Mouse (Mus musculus) small intestine, adult 2 months (tissue): Measurements from ENCODE around the gene Mgll. TPM values are rescaled to one million over a fixed set of nuclear protein-coding genes. Genes with fewer than 3 reads are reported as not detected.
A peak's percentile ranks its signal among the peaks of the same experiment; 100 is the strongest.

ENCODE experiments used
- H3K27ac ChIP-seq: fragments of 200-500 bp; 2 replicates; pipeline ENCODE4 v1.5.1; 2012; ENCODE audit warnings: low read depth, low read length, control low read depth, inconsistent platforms; ENCODE audit not compliant: insufficient read depth
- H3K27me3 ChIP-seq: fragments of 200-500 bp; 2 replicates; pipeline ENCODE4 v1.6.1; 2012; ENCODE audit warnings: mild to moderate bottlenecking, moderate library complexity, low read length, inconsistent platforms; ENCODE audit not compliant: control insufficient read depth, insufficient read depth
- H3K36me3 ChIP-seq: fragments of 200-500 bp; 2 replicates; pipeline ENCODE4 v1.6.1; 2012; ENCODE audit warnings: mild to moderate bottlenecking, low read length, control low read depth, inconsistent platforms; ENCODE audit not compliant: control insufficient read depth, insufficient read depth
- H3K4me1 ChIP-seq: fragments of 200-500 bp; 2 replicates; pipeline ENCODE4 v1.6.1; 2012; ENCODE audit warnings: low read length, inconsistent platforms, mixed read lengths; ENCODE audit not compliant: control insufficient read depth, insufficient read depth, insufficient read length
- H3K4me3 ChIP-seq: fragments of 200-500 bp; 2 replicates; pipeline ENCODE4 v1.5.1; 2012; ENCODE audit warnings: low read depth, mild to moderate bottlenecking, control low read depth, inconsistent platforms, low read length, moderate library complexity
- CTCF ChIP-seq: fragments of 200-500 bp; IDR thresholded peaks from 2 replicates; pipeline ENCODE4 v1.5.1; 2012; ENCODE audit warnings: low read depth, mild to moderate bottlenecking, control low read depth, inconsistent platforms, low read length, moderate library complexity, mixed read lengths; ENCODE audit not compliant: insufficient replicate concordance, insufficient read length; ENCODE audit errors: extremely low read depth
- POLR2A ChIP-seq: fragments of 200-500 bp; IDR thresholded peaks from 2 replicates; pipeline ENCODE4 v1.6.1; 2012; ENCODE audit warnings: low read depth, mild to moderate bottlenecking, control low read depth, inconsistent platforms, low read length, moderate library complexity
- WGBS: fragments of 180-500 bp; shearing (Covaris S2); methylation state at CpG from one replicate; pipeline ENCODE4 v1.1.7; 2018; 5-methylcytosine and 5-hydroxymethylcytosine counted together
- polyA plus RNA-seq: library from polyadenylated mRNA; depleted of rRNA; stranded (reverse); fragments of >200 nt; gene quantifications from 2 replicates; pipeline ENCODE4 v1.2.3, GENCODE M21; 2012

Mgll gene
- polyA plus RNA-seq, 1 experiment = 29.5 TPM

DNA sequence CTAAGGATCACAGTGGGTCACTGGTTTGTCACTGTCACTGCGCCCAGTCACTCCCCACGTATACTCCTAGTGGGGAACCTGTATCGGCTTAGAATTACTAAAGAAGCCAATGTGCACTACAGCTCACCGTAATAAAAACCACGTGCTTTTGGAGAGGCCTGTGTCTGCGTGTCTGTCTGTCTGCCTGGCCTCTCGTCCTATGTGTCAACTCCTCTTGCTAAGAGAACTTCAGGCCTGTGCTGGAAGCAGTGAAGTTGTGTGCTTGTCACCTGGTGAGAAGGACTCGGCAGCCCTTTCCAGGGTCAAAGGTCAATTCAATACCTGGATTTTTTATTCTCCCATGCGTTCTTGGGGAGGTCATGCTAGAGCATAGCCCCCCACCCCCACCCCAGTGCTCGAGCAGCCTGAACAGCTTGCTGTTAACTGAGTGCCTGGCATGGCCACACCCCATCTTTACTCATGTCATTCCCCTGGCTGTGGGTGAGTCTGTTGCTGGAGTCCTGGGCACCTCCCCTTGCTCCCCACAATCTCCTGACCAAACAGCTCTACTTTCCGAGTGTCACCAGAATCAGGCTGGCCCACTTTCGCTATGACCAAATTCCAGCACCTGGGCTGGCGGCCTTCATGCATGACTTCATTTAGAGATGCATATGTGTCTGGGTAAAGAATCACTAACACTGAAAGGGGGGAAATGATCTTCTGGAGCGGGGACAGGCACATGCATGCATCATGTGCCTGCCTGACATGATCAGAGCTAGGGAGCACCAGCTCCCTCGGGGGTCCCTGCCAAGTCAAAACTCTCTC, 104.2 kb downstream of the Mgll start:
- Histone ChIP-seq H3K27me3 (no peaks in the 10 kb centered on the region), H3K27ac (no peak overlapping the region), H3K36me3 (no peaks in the 10 kb centered on the region), H3K4me3 (no peak overlapping the region), H3K4me1 (no peaks in the 10 kb centered on the region)
- 59% methylated on average over 15 of the region's 15 CpGs for WGBS
- TF ChIP-seq POLR2A (no peak), CTCF (no peak)

- H3K27ac ChIP-seq = no peak overlapping the region
- H3K4me3 ChIP-seq = no peak overlapping the region
- H3K27me3 ChIP-seq = no peaks in the 10 kb centered on the region
- no peaks in the 10 kb centered on the region for H3K36me3 ChIP-seq
- no peaks in the 10 kb centered on the region for H3K4me1 ChIP-seq
- WGBS = 84% methylated on average over 4 of the region's 4 CpGs
- no peak for TF ChIP-seq POLR2A
- no peak for TF ChIP-seq CTCF
Observed at GRCm38 (mm10) chr6:88829579-88829978, 105.4 kb downstream of the Mgll start.

- no peaks in the 10 kb centered on the region for H3K36me3 ChIP-seq
- no peak overlapping the region for H3K4me3 ChIP-seq
- WGBS = 78% methylated on average over 6 of the region's 6 CpGs
- TF ChIP-seq POLR2A (no peak), CTCF (no peak)
- no peak overlapping the region for H3K27ac ChIP-seq
- no peaks in the 10 kb centered on the region for H3K27me3 ChIP-seq
- no peaks in the 10 kb centered on the region for H3K4me1 ChIP-seq
Observed at GRCm38 (mm10) chr6:88830112-88830702, 106.0 kb downstream of the Mgll start.

DNA sequence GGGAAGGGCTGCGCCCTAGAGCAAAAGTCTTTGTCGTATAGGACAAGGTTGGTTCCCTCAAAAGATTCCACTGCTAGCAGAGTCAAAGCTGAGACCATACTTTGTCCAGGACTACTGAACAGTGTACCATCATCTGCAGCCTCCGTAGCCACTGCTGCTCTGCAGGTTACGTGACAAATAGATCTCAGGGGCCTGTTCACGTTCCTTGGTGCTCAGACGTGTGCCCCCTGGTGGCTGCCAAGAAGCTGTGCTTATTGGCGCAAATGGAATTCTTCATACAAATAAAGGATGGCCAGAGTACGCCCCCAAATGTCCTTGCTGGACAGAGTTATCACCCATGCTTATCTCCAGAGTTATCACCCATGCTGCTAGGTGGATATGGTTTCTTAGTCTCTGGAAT, 107.2 kb downstream of the Mgll start:
- no peaks in the 10 kb centered on the region for H3K4me1 ChIP-seq
- H3K4me3 ChIP-seq = no peak overlapping the region
- TF ChIP-seq CTCF (peak; percentile 48; the same call in 1 of the 2 replicates), POLR2A (no peak)
- no peak overlapping the region for H3K27ac ChIP-seq
- peaks cover 8% of the 10 kb centered on the region for H3K36me3 ChIP-seq
- WGBS = 21% methylated on average over 8 of the region's 8 CpGs
- H3K27me3 ChIP-seq = no peaks in the 10 kb centered on the region

GRCm38 (mm10) chr6:88832663-88833062, 108.5 kb downstream of the Mgll start:
- TF ChIP-seq POLR2A (no peak), CTCF (no peak)
- 77% methylated on average over 5 of the region's 5 CpGs for WGBS
- Histone ChIP-seq H3K4me3 (no peak overlapping the region), H3K4me1 (no peaks in the 10 kb centered on the region), H3K27me3 (no peaks in the 10 kb centered on the region), H3K27ac (no peak overlapping the region), H3K36me3 (peaks cover 17% of the 10 kb centered on the region)

GRCm38 (mm10) chr6:88833340-88834140, 109.3 kb downstream of the Mgll start:
- Histone ChIP-seq H3K27me3 (no peaks in the 10 kb centered on the region), H3K27ac (no peak overlapping the region), H3K36me3 (peaks cover 25% of the 10 kb centered on the region), H3K4me3 (no peak overlapping the region), H3K4me1 (no peaks in the 10 kb centered on the region)
- 78% methylated on average over 5 of the region's 5 CpGs for WGBS
- TF ChIP-seq POLR2A = no peak

DNA sequence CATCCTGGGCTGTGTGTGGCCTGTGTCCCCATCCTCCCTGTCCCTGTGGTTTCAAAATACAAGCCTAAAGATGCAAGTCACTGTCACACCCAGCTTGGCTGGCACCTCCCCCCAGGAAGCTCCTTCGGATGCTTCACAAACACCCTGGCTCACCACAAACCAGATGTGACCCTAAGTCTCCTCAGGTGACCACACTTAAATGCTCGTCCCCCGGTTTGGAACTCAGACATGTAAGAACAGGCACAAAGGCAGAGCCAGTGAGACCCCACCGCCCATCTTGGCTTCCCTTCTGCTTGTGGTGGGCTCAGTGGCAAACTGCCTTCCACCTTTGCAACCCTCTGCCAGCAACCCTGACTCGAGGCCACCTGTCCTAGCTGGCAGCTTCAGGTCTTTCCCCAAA, 110.8 kb downstream of the Mgll start:
- Histone ChIP-seq H3K4me3 (no peak overlapping the region), H3K27me3 (no peaks in the 10 kb centered on the region), H3K36me3 (peaks cover 33% of the 10 kb centered on the region), H3K27ac (no peak overlapping the region), H3K4me1 (no peaks in the 10 kb centered on the region)
- 73% methylated on average over 5 of the region's 5 CpGs for whole genome bisulfite sequencing
- TF ChIP-seq CTCF (no peak), POLR2A (no peak)
